In the genomic region with DNA sequence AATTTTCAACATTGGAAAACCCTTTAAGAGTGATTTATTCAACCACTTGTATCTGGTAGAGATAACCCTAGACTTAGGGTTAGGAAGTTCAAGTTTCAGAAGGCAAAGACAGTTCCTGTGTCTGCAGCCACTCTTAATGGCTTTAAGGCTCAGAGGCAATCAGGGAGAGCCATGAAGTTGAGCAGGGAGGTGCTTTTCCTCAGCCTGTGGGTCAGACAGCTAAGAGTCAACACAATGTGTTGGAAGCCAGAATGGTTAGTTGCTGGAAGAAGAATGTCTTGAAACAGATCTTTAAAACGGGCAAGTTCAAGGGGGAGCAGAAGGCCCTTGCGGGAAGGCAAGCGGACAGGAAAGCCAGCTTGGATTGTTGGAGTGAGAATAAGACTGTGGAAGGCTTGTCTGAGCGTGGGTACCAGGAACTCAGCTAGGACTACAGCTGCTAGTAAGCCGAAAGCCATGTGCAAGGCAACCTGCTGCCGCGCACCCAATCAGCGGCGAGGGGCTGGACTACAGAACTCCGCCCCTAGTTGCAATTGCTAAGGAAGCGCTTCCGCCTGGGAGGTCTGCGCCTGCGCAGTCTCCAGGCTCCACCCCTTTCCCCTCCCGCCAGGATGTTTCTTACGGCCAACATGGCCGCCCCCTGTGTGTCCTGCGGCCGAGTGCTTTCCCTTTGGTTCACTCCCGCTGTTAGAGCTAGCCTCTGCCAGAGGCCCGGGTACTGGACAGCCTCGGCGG, we compare ENCODE assay signal across 8 mouse cellular contexts. TPM values are rescaled to one million over a fixed set of nuclear protein-coding genes. Genes with fewer than 3 reads are reported as not detected.
DNase-seq lines count a peak whose midpoint lies in the region; ATAC-seq lines count a peak whose summit lies in the region.

A gene (plus strand): TSS at position 571 of the 735 bp plus-strand sequence.

- intact Hi-C loops in heart, postnatal 14 days (cut with DNase I), result no loop called here

- H3K4me3 ChIP-seq in forebrain, embryonic 14.5 days (ENCODE audit: low read depth, low read length), result peak within 1 kb of the TSS; percentile 93
- H3K4me3 ChIP-seq in neural tube, embryonic 15.5 days (replicated peaks), result peak within 1 kb of the TSS; percentile 95

- peak; percentile 100 for ATAC-seq in forebrain, embryonic 14.5 days
- peak; percentile 100 for ATAC-seq in neural tube, embryonic 15.5 days (ENCODE audit: low FRiP score)

- H3K27ac ChIP-seq in forebrain, embryonic 14.5 days (ENCODE audit: low read depth, low read length), result peak within 1 kb of the TSS; percentile 55; the same call in 1 of the 2 replicates
- H3K27ac ChIP-seq in neural tube, embryonic 15.5 days (replicated peaks), result peak within 1 kb of the TSS; percentile 73

- WGBS in forebrain, embryonic 14.5 days, result under 1% methylated on average over 23 of the region's 23 CpGs
- under 1% methylated on average over 23 of the region's 23 CpGs for WGBS in neural tube, embryonic 15.5 days

- no peaks in the 10 kb centered on the region; the same call in 1 of the 2 replicates for H3K27me3 ChIP-seq in forebrain, embryonic 14.5 days (replicated peaks; ENCODE audit: control insufficient read depth, insufficient read depth, low read length)
- no peaks in the 10 kb centered on the region for H3K27me3 ChIP-seq in neural tube, embryonic 15.5 days (replicated peaks)

- H3K9me3 ChIP-seq in forebrain, embryonic 14.5 days (replicated peaks; ENCODE audit: control insufficient read depth, low read length), result no peaks in the 10 kb centered on the region
- no peaks in the 10 kb centered on the region for H3K9me3 ChIP-seq in neural tube, embryonic 15.5 days (replicated peaks)

- no peaks in the 10 kb centered on the region for H3K36me3 ChIP-seq in forebrain, embryonic 14.5 days (ENCODE audit: control insufficient read depth, insufficient read depth, low read length)
- no peaks in the 10 kb centered on the region for H3K36me3 ChIP-seq in neural tube, embryonic 15.5 days

- peak within 1 kb of the TSS; percentile 56 for H3K4me2 ChIP-seq in forebrain, embryonic 14.5 days (ENCODE audit: low read length)
- H3K4me2 ChIP-seq in neural tube, embryonic 15.5 days, result peak within 1 kb of the TSS; percentile 70

- peak; percentile 98 for DNase-seq in ES-CJ7 (ENCODE audit: low read depth, low spot score)
- DNase-seq in cerebellum, adult 11 months, result peak; percentile 98
- DNase-seq in forebrain, embryonic 14.5 days (ENCODE audit: low spot score), result peak; percentile 98
- DNase-seq in heart, postnatal 14 days, result peak; percentile 98 to 99
- DNase-seq in layer of hippocampus, adult 11-12 months (ENCODE audit: low spot score), result peak; percentile 97
- DNase-seq in lung, adult 18-20 months, result peak; percentile 97 to 98
- peak; percentile 98 for DNase-seq in testis, postnatal 14 days (ENCODE audit: low spot score)

- peaks cover 5% of the 10 kb centered on the region for H3K4me1 ChIP-seq in forebrain, embryonic 14.5 days (ENCODE audit: control insufficient read depth, insufficient read depth, low read length)
- H3K4me1 ChIP-seq in neural tube, embryonic 15.5 days, result peaks cover 9% of the 10 kb centered on the region

- peak within 1 kb of the TSS; percentile 85 for H3K9ac ChIP-seq in forebrain, embryonic 14.5 days (ENCODE audit: low read length)
- peak within 1 kb of the TSS; percentile 72 for H3K9ac ChIP-seq in neural tube, embryonic 15.5 days (replicated peaks)

RNA-seq across cellular contexts. Expression of the gene that starts here (rescaled TPM):
- polyA plus RNA-seq in forebrain, embryonic 14.5 days (2014; fragmentation: Nextera tagmentation; extraction: Ambion mirVana), result 45.4 and 48.0 TPM in 2 replicates
- total RNA-seq in heart, postnatal 14 days (2021), result 10 to 100 TPM; 97.4 to 99.6 TPM
- 35.6 and 38.0 TPM in 2 replicates for polyA plus RNA-seq in neural tube, embryonic 15.5 days (2015; fragmentation: Nextera tagmentation; extraction: Ambion mirVana)

Comparison
In these comparisons a context has a peak if more than half of its experiments do, and no peak if none do; other contexts are left out.
1. Peak in every context shown above with its lines: DNase-seq, ATAC-seq, H3K4me3 ChIP-seq and H3K27ac ChIP-seq.